Mouse (Mus musculus) G1E (cell line): ENCODE data around the gene Slc35f3. TPM values are rescaled to one million over a fixed set of nuclear protein-coding genes. Genes with fewer than 3 reads are reported as not detected.
A peak's percentile ranks its signal among the peaks of the same experiment; 100 is the strongest.
"Not testable (repeated sequence)": the region's sequence is repeated elsewhere in the genome, so short reads cannot be mapped to it uniquely, and the experiment has no call there.

Source experiments
- ATAC-seq: 2 replicates; pipeline ENCODE4 v1.8.0; 2016; ENCODE audit warnings: mild to moderate bottlenecking; ENCODE audit not compliant: insufficient number of reproducible peaks, poor library complexity, low FRiP score, severe bottlenecking; ENCODE audit errors: extremely low read depth
- DNase-seq: peaks from one replicate; pipeline ENCODE4 v3.0.0; 2012; ENCODE audit warnings: low spot score
- H3K27me3 ChIP-seq: 2 replicates; pipeline ENCODE4 v1.6.1; 2012; ENCODE audit warnings: mild to moderate bottlenecking, low read length, inconsistent platforms; ENCODE audit not compliant: insufficient read depth
- H3K36me3 ChIP-seq: replicated peaks from 2 replicates; pipeline ENCODE3; 2012; ENCODE audit warnings: mild to moderate bottlenecking, inconsistent platforms
- H3K4me1 ChIP-seq: 2 replicates; pipeline ENCODE4 v1.6.1; 2012; ENCODE audit warnings: low read depth, low read length, inconsistent platforms, mixed read lengths; ENCODE audit not compliant: insufficient read depth
- H3K4me3 ChIP-seq: 2 replicates; pipeline ENCODE4 v1.5.1; 2012; ENCODE audit warnings: low read depth, mild to moderate bottlenecking, inconsistent platforms, low read length, moderate library complexity, mixed read lengths
- H3K9me3 ChIP-seq: replicated peaks from 2 replicates; pipeline ENCODE4 v1.6.1; 2012; ENCODE audit warnings: inconsistent platforms
- CTCF ChIP-seq: IDR thresholded peaks from 2 replicates; pipeline ENCODE4 v1.5.1; 2012; ENCODE audit warnings: low read depth, low read length, inconsistent platforms, mixed read lengths
- GATA1 ChIP-seq: IDR thresholded peaks from 2 replicates; pipeline ENCODE4 v1.6.1; 2012; ENCODE audit warnings: borderline replicate concordance, low read length, inconsistent platforms, mixed read lengths
- GATA2 ChIP-seq: IDR thresholded peaks from 2 replicates; pipeline ENCODE4 v1.6.1; 2012; ENCODE audit warnings: low read depth, low read length, inconsistent platforms, borderline replicate concordance
- POLR2AphosphoS5 ChIP-seq: IDR thresholded peaks from 2 replicates; pipeline ENCODE4 v1.6.1; 2012; ENCODE audit warnings: low read depth, low read length, inconsistent platforms; ENCODE audit not compliant: insufficient replicate concordance
- TAL1 ChIP-seq: conservative IDR thresholded peaks from 2 replicates; pipeline ENCODE4 v1.6.1; 2012; ENCODE audit warnings: low read depth, low read length, inconsistent platforms, mixed read lengths
- polyA plus RNA-seq: library from polyadenylated mRNA; stranded (reverse); fragments of >175 nt; gene quantifications from 2 replicates; pipeline ENCODE4 v1.2.3, GENCODE M21; 2012
- total RNA-seq, 2 experiments: library from RNA; stranded (forward) in 1 of 2; stranded (reverse) in 1 of 2; fragments of 200-1000 nt in 1 of 2; fragments of >200 nt in 1 of 2; fragmentation: Nextera tagmentation in 1 of 2; gene quantifications; 2 replicates each; pipeline ENCODE4 v1.2.3; 2014 to 2017

Slc35f3 gene
- total and polyA plus RNA-seq, 3 experiments: not detected

DNA sequence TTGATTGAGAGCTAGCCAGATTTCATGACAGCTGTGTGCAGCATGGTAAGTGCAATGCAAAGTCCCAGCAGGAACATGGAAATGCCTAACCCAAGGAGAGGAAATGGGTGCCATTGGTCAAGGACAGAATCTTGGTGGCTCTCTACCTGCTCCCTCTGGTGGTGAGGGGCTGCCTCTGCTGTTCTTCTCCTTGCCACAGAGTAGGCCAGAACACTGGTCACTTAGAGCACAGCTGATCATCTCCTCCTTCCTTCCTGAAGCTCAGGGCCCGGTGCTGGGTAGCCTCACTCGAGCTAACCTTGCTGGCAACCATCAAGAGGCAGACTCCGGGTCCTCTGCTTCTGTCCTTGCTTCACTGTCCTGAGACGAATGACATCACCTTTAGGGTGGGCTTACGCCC lies 84.4 kb downstream of the Slc35f3 start:
- TF ChIP-seq POLR2AphosphoS5: no peak
- TF ChIP-seq GATA2: no peak
- TF ChIP-seq CTCF: no peak
- no peak for TF ChIP-seq TAL1
- Histone ChIP-seq H3K27me3 (no peaks in the 10 kb centered on the region), H3K4me3 (no peak overlapping the region), H3K9me3 (peaks cover 37% of the 10 kb centered on the region), H3K36me3 (no peaks in the 10 kb centered on the region), H3K4me1 (no peaks in the 10 kb centered on the region)
- no peak for DNase-seq
- no peak for ATAC-seq

DNA sequence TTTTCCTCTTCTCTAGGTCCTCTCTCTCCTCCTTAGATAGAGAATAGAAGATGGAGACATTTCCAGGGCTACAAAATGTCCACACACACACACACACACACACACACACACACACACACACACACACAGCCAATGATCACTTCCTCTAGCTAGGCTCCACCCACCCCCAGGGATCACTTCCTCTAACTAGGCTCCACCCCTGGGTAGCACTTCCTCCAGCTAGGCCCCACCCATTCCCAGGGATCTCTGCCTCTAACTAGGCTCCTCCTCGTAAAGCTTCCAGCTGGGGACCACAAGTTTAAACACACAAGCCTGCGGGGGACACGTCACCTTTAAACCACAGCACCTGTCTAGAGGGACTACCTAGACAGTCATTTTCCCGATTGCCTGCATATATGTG lies 89.2 kb downstream of the Slc35f3 start:
- H3K4me3 ChIP-seq: no peak overlapping the region

DNA sequence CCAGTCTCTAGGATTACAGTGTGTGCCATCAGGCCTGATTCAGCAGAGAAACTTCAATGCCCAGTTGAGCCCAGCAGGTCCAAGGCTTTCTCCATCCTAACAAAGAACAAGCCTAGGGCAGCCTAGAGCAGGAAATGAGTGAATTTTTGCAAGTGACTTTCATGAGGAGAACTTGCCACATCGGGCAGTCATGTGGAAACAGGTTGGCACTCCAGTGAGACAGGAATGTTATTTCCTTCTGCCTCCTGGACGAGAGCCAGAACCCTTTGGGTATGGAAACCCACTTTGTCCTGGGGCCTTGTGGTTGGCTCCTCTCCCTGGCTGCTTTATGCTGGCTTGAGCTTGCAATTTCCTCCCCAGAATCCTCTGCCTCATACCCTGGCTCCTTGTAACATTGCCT lies 93.2 kb downstream of the Slc35f3 start:
- Histone ChIP-seq H3K4me3 (no peak overlapping the region), H3K36me3 (no peaks in the 10 kb centered on the region), H3K4me1 (no peaks in the 10 kb centered on the region), H3K27me3 (no peaks in the 10 kb centered on the region), H3K9me3 (peaks cover 19% of the 10 kb centered on the region)
- ATAC-seq (no peak), DNase-seq (no peak)
- TF ChIP-seq POLR2AphosphoS5 (no peak), GATA2 (no peak), TAL1 (no peak), GATA1 (no peak), CTCF (no peak)

More for the DNA sequence above, 89.2 kb downstream of the Slc35f3 start:
- Histone ChIP-seq H3K4me1 (no peaks in the 10 kb centered on the region), H3K27me3 (no peaks in the 10 kb centered on the region), H3K36me3 (no peaks in the 10 kb centered on the region), H3K9me3 (peaks cover 29% of the 10 kb centered on the region)
- no peak for ATAC-seq
- no peak for DNase-seq
- TF ChIP-seq GATA2 (no peak), CTCF (no peak), GATA1 (no peak), POLR2AphosphoS5 (no peak), TAL1 (no peak)

DNA sequence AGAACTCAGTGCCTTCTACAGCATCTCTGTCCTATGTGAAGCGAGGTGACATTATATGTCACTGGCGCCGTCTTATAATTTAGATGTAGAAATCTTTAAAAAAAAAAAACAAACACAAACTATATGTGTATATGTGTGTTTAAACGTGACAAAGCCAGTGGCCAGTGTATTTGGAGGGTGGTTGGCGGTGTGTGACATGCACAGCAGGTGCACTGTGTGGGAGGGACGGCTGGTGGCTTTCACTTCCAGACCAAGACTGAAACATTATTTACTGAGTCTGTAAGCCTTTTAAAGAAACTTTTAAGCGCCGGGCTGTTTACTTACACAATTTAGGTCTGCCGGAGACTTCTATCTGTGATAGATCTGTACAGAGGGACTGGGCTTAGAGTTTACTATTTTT lies 97.0 kb downstream of the Slc35f3 start:
- H3K4me1 ChIP-seq: no peaks in the 10 kb centered on the region
- peaks cover 11% of the 10 kb centered on the region for H3K9me3 ChIP-seq
- no peak for DNase-seq
- no peaks in the 10 kb centered on the region for H3K36me3 ChIP-seq
- no peaks in the 10 kb centered on the region for H3K27me3 ChIP-seq
- TF ChIP-seq GATA1: no peak
- no peak for TF ChIP-seq POLR2AphosphoS5
- no peak for TF ChIP-seq CTCF
- TF ChIP-seq GATA2: no peak
- TF ChIP-seq TAL1: no peak
- H3K4me3 ChIP-seq: no peak overlapping the region
- ATAC-seq: no peak

DNA sequence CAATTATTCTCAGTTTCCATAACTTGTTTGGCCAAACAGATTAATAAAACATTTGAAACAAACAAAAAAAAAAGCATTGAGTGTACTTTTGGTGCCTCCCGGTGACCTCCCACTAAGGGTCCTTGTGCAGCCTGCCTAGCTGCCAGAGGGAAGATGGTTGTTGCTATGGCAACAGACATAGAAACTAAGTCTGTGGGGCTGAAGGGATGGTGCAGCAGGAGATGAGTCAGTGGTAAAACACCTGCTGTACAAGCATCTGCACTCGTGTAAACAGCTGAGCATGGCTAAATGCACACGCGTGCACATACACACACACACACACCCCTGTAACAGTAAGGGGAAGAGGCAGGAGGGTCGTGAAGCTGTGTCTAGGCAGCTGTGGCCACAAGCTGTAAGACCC lies 97.6 kb downstream of the Slc35f3 start:
- Histone ChIP-seq H3K9me3 (peaks cover 11% of the 10 kb centered on the region), H3K4me1 (no peaks in the 10 kb centered on the region), H3K27me3 (no peaks in the 10 kb centered on the region), H3K36me3 (no peaks in the 10 kb centered on the region), H3K4me3 (no peak overlapping the region)
- ATAC-seq (no peak), DNase-seq (no peak)
- no peak for TF ChIP-seq TAL1
- no peak for TF ChIP-seq GATA2
- no peak for TF ChIP-seq CTCF
- no peak for TF ChIP-seq GATA1
- no peak for TF ChIP-seq POLR2AphosphoS5

DNA sequence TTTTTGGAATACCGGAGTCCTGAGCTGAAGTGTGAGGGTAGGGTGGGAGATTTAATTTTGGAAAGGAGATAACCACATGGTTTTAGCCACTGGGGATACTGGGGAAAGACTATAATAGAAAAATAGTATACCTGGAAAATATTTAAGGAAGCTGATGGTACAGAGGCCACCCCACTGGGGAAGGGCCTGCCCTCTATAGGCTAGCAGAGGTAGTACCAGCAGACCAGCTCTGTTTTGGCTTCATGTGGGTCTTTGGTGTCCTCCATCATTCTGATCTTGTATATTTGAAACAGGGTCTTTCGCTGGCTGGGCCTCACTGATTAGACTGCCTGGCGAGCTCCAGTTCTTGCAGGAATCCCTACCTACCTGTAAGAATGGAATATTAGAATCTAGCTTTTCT lies 100.0 kb downstream of the Slc35f3 start:
- Histone ChIP-seq H3K4me3 (no peak overlapping the region), H3K4me1 (no peaks in the 10 kb centered on the region), H3K27me3 (no peaks in the 10 kb centered on the region), H3K36me3 (no peaks in the 10 kb centered on the region), H3K9me3 (peaks cover 9% of the 10 kb centered on the region)
- TF ChIP-seq GATA2: no peak
- no peak for TF ChIP-seq GATA1
- TF ChIP-seq CTCF: no peak
- no peak for TF ChIP-seq POLR2AphosphoS5
- no peak for TF ChIP-seq TAL1
- no peak for DNase-seq
- ATAC-seq: no peak

DNA sequence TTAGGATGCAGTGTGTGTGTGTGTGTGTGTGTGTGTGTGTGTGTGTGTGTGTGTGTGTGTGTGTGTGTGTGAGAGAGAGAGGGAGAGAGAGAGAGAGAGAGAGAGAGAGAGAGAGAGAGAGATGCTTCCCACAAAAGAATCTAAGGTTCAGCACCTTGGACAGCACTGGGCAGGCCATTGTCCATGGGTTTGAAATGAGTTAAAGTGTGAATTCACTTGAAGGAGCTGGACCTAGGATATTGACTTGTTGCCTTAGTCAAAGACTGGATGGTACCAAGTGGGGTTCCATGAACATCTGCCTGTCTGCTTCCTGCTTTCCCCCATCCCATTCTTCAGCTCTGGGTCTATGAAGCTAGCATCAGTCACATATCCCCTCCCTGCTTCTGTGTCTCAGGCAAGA lies 106.2 kb downstream of the Slc35f3 start:
- ATAC-seq (peak; percentile 8; the same call in 1 of the 2 replicates), DNase-seq (peak; percentile 8)
- H3K36me3 ChIP-seq, H3K27me3 ChIP-seq, H3K9me3 ChIP-seq, H3K4me1 ChIP-seq, H3K4me3 ChIP-seq: not testable (repeated sequence)
